Mouse (Mus musculus) adrenal gland, postnatal 36 days (tissue): Measurements from ENCODE around the gene Gm45808. TPM values are rescaled to one million over a fixed set of nuclear protein-coding genes. Genes with fewer than 3 reads are reported as not detected.
"Not testable (repeated sequence)": the region's sequence is repeated elsewhere in the genome, so short reads cannot be mapped to it uniquely, and the experiment has no call there.

Experiments
- DNase-seq, 2 experiments: peaks; one replicate each; pipeline ENCODE4 v3.0.0; 2021; ENCODE audit warnings: mixed read lengths in 1 of 2
- long read RNA-seq, 2 experiments: library from polyadenylated mRNA; stranded (forward); transcript quantifications; one replicate each; pipeline ENCODE4 v2.0.0; 2021; ENCODE audit warnings: borderline sequencing depth in 2 of 2
- total RNA-seq, 2 experiments: library from RNA; stranded (reverse); gene quantifications; 2 replicates each; pipeline ENCODE4 v1.2.3; 2021

Gm45808 gene
- total RNA-seq: 10 to 100 TPM; 39.2 to 52.3 TPM
- long read RNA-seq, experiment 1, partial matches to known transcripts: 1 of 1 reads
- long read RNA-seq, experiment 1, other reads (novel, unspliced or antisense): 0 of 1 reads
- long read RNA-seq, experiment 2: 0 reads

GRCm38 (mm10) chr7:45486761-45487415, at the start of gene Gm45808:
Gene Gm45808, minus strand, starts transcription at chr7:45486811.
- DNase-seq: no peak

GRCm38 (mm10) chr7:45535676-45536075, 49.1 kb upstream of the Gm45808 start:
- no peak for DNase-seq

GRCm38 (mm10) chr7:45530643-45531042, 44.0 kb upstream of the Gm45808 start:
- no peak for DNase-seq

- DNase-seq: no peak
Measured at GRCm38 (mm10) chr7:45529461-45529860, 42.9 kb upstream of the Gm45808 start.

GRCm38 (mm10) chr7:45527169-45527568, 40.6 kb upstream of the Gm45808 start:
- not testable (repeated sequence) for DNase-seq

GRCm38 (mm10) chr7:45526474-45527120, 40.0 kb upstream of the Gm45808 start:
- no peak for DNase-seq

GRCm38 (mm10) chr7:45525809-45526473, 39.3 kb upstream of the Gm45808 start, which contains the start of the genes Ppp1r15a and Plekha4:
Gene Ppp1r15a, minus strand, starts transcription at chr7:45526268.
Gene Plekha4, plus strand, starts transcription at chr7:45526330.
- peak; percentile 95 to 96 for DNase-seq

- peak; percentile 53 to 56 for DNase-seq
Measured at GRCm38 (mm10) chr7:45524841-45525621, 38.4 kb upstream of the Gm45808 start.

GRCm38 (mm10) chr7:45523678-45524170, 37.1 kb upstream of the Gm45808 start:
- no peak for DNase-seq

- no peak for DNase-seq
Measured at GRCm38 (mm10) chr7:45522957-45523676, 36.5 kb upstream of the Gm45808 start.

GRCm38 (mm10) chr7:45522194-45522752, 35.7 kb upstream of the Gm45808 start:
- DNase-seq: no peak

GRCm38 (mm10) chr7:45521728-45522184, 35.1 kb upstream of the Gm45808 start:
- DNase-seq: peak; percentile 87 to 94

- DNase-seq: no peak
Measured at GRCm38 (mm10) chr7:45520605-45521004, 34.0 kb upstream of the Gm45808 start.

GRCm38 (mm10) chr7:45519345-45520120, 32.9 kb upstream of the Gm45808 start:
- no peak for DNase-seq

GRCm38 (mm10) chr7:45518618-45519017, 32.0 kb upstream of the Gm45808 start:
- DNase-seq: no peak

GRCm38 (mm10) chr7:45516846-45517245, 30.2 kb upstream of the Gm45808 start:
- not testable (repeated sequence) for DNase-seq

- no peak for DNase-seq
Measured at GRCm38 (mm10) chr7:45515436-45515835, 28.8 kb upstream of the Gm45808 start.

GRCm38 (mm10) chr7:45514411-45514810, 27.8 kb upstream of the Gm45808 start:
- no peak for DNase-seq

- DNase-seq: peak; percentile 93 to 95
Measured at GRCm38 (mm10) chr7:45509912-45510787, 23.5 kb upstream of the Gm45808 start, which contains the start of gene Nucb1. Gene Nucb1, minus strand, starts transcription at chr7:45510406.
